Mouse (Mus musculus) heart, postnatal 0 days (tissue): ENCODE measurements around the gene Nab2.

ENCODE experiments used
- CTCF ChIP-seq: IDR thresholded peaks from 2 replicates; pipeline ENCODE4 v1.5.1; 2016; ENCODE audit warnings: antibody characterized with exemption, control low read depth, low read depth
- EP300 ChIP-seq: IDR thresholded peaks from 2 replicates; pipeline ENCODE4 v1.6.1; 2016; ENCODE audit warnings: antibody characterized with exemption, low read depth

- no peak for TF ChIP-seq CTCF
- TF ChIP-seq EP300, result no peak
These were observed 8.6 kb upstream of the Nab2 start for GRCm38 (mm10) chr10:127676691-127677548.
